Comparison of ENCODE assay signal across 20 mouse cellular contexts in the genomic region with DNA sequence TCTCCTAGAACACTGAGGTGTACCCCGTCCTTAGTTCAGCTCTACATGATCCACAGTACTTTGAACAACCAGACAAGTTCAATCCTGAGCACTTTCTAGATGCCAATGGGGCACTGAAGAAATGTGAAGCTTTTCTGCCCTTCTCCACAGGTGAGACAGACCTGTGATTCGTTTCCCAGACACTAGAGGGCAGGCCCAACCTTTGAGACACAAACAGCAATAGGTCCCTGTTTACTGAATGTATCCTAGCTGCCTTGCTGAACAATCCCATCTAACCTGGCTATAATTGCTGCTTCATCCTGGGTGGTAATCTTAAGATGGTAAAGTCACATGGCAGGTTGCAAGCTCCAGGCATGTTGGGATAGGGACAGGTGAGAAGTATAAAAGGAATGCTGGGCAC. TPM values are rescaled to one million over a fixed set of nuclear protein-coding genes. Genes with fewer than 3 reads are reported as not detected.
A peak's percentile ranks its signal among the peaks of the same experiment; 100 is the strongest.
DNase-seq lines count a peak whose midpoint lies in the region; ATAC-seq and TF ChIP-seq lines count a peak whose summit lies in the region.
"Had no signal": no experiment of that assay in that cellular context is flagged by ENCODE, and none has a peak within 500 bp of the region (broad histone marks: within the 10 kb centered on the region; RNA-seq: fewer than 3 reads in every experiment).

No protein-coding gene starts in this region.

- no peak for TF ChIP-seq POLR2A in kidney, adult 2 months (IDR thresholded peaks at IDR 0.05; ENCODE audit: low read depth, low read length)

- no peak overlapping the region for H3K9ac ChIP-seq in kidney, embryonic 16.5 days (replicated peaks; ENCODE audit: low read length)
- H3K9ac ChIP-seq in stomach, postnatal 0 days (ENCODE audit: low read length): no peak overlapping the region
- H3K9ac ChIP-seq in forebrain, postnatal 0 days: no peak overlapping the region
- H3K9ac ChIP-seq: embryonic facial prominence, embryonic 13.5 days; hindbrain, embryonic 14.5 days had no signal

- DNase-seq in kidney, adult 2 months: peak; percentile 35
- peak; percentile 31 for DNase-seq in urinary bladder, postnatal 14 days (ENCODE audit: low spot score)
- no peak for DNase-seq in urinary bladder, adult 2 months (ENCODE audit: low spot score)
- DNase-seq in R1 (ENCODE audit: low read depth, low spot score) (peak; percentile 42), MN1 (ENCODE audit: low spot score) (no peak)
- no peak for DNase-seq in stomach, postnatal 0 days (ENCODE audit: low spot score)
- DNase-seq in forebrain, postnatal 0 days: no peak
- DNase-seq: adrenal gland, postnatal 25 days; gastrocnemius, postnatal 14 days; heart, postnatal 14 days; lung, postnatal 4 days; thymus, postnatal 25 days had no signal

- no peaks in the 10 kb centered on the region for H3K4me1 ChIP-seq in kidney, adult 2 months (ENCODE audit: control insufficient read depth, insufficient read depth, low read length)
- H3K4me1 ChIP-seq in kidney, embryonic 16.5 days (ENCODE audit: insufficient read depth, low read length): no peaks in the 10 kb centered on the region
- H3K4me1 ChIP-seq in stomach, postnatal 0 days (replicated peaks; ENCODE audit: control insufficient read depth, insufficient read depth): no peaks in the 10 kb centered on the region
- H3K4me1 ChIP-seq in forebrain, postnatal 0 days (ENCODE audit: insufficient read depth): no peaks in the 10 kb centered on the region
- H3K4me1 ChIP-seq: embryonic facial prominence, embryonic 13.5 days had no signal

- TF ChIP-seq EP300 in stomach, postnatal 0 days (optimal IDR thresholded peaks at IDR 0.05): no peak

- no peak overlapping the region for H3K4me3 ChIP-seq in kidney, adult 2 months (ENCODE audit: insufficient read depth, low read depth, low read length)
- H3K4me3 ChIP-seq in kidney, embryonic 16.5 days (ENCODE audit: low read length): no peak overlapping the region
- H3K4me3 ChIP-seq in stomach, postnatal 0 days (ENCODE audit: low read depth, low read length): no peak overlapping the region
- H3K4me3 ChIP-seq in forebrain, postnatal 0 days (ENCODE audit: low read depth, low read length): no peak overlapping the region
- H3K4me3 ChIP-seq: embryonic facial prominence, embryonic 13.5 days had no signal

- H3K27me3 ChIP-seq in kidney, adult 2 months (replicated peaks; ENCODE audit: control insufficient read depth, insufficient read depth, low read length): no peaks in the 10 kb centered on the region
- H3K27me3 ChIP-seq in kidney, embryonic 16.5 days (ENCODE audit: insufficient read depth, low read length): no peaks in the 10 kb centered on the region
- H3K27me3 ChIP-seq in stomach, postnatal 0 days (ENCODE audit: control insufficient read depth, insufficient read depth, low read length): no peaks in the 10 kb centered on the region
- H3K27me3 ChIP-seq in forebrain, postnatal 0 days (ENCODE audit: insufficient read depth, low read length): no peaks in the 10 kb centered on the region
- H3K27me3 ChIP-seq: embryonic facial prominence, embryonic 13.5 days had no signal

- H3K27ac ChIP-seq in kidney, adult 2 months (ENCODE audit: insufficient read depth, low read depth, low read length): no peak overlapping the region
- H3K27ac ChIP-seq in kidney, embryonic 16.5 days (ENCODE audit: low read length): no peak overlapping the region
- H3K27ac ChIP-seq in stomach, postnatal 0 days (replicated peaks): no peak overlapping the region
- H3K27ac ChIP-seq in forebrain, postnatal 0 days (ENCODE audit: low read depth, low read length): no peak overlapping the region
- H3K27ac ChIP-seq: embryonic facial prominence, embryonic 13.5 days; hindbrain, embryonic 14.5 days had no signal

- ATAC-seq in kidney, embryonic 16.5 days (ENCODE audit: low FRiP score, low TSS enrichment): no peak
- ATAC-seq in stomach, postnatal 0 days (ENCODE audit: low FRiP score, low TSS enrichment): no peak
- ATAC-seq in forebrain, postnatal 0 days: no peak
- ATAC-seq: intestine, embryonic 16.5 days had no signal

- H3K4me2 ChIP-seq in kidney, embryonic 16.5 days (replicated peaks; ENCODE audit: low read depth, low read length): no peak overlapping the region
- H3K4me2 ChIP-seq in stomach, postnatal 0 days (replicated peaks; ENCODE audit: low read depth): no peak overlapping the region
- no peak overlapping the region for H3K4me2 ChIP-seq in forebrain, postnatal 0 days (ENCODE audit: low read depth)
- H3K4me2 ChIP-seq: embryonic facial prominence, embryonic 13.5 days; hindbrain, embryonic 14.5 days; midbrain, embryonic 11.5 days had no signal

- WGBS in kidney, adult 2 months: 29% methylated on average over 2 of the region's 2 CpGs
- 31% methylated on average over 2 of the region's 2 CpGs for WGBS in kidney, embryonic 16.5 days
- WGBS in stomach, postnatal 0 days: 20% methylated on average over 2 of the region's 2 CpGs
- 27% methylated on average over 2 of the region's 2 CpGs for WGBS in forebrain, postnatal 0 days

- no peaks in the 10 kb centered on the region for H3K36me3 ChIP-seq in kidney, adult 2 months (ENCODE audit: control insufficient read depth, insufficient read depth, low read length)
- H3K36me3 ChIP-seq in kidney, embryonic 16.5 days (ENCODE audit: insufficient read depth, low read length): no peaks in the 10 kb centered on the region
- no peaks in the 10 kb centered on the region for H3K36me3 ChIP-seq in stomach, postnatal 0 days (ENCODE audit: control insufficient read depth, insufficient read depth, low read length)
- no peaks in the 10 kb centered on the region for H3K36me3 ChIP-seq in forebrain, postnatal 0 days (ENCODE audit: insufficient read depth)
- H3K36me3 ChIP-seq: embryonic facial prominence, embryonic 13.5 days had no signal

- TF ChIP-seq CTCF in kidney, adult 2 months (conservative IDR thresholded peaks at IDR 0.05; ENCODE audit: insufficient read depth, insufficient read length, low read depth, low read length): peak; percentile 53
- TF ChIP-seq CTCF in stomach, postnatal 0 days (IDR thresholded peaks at IDR 0.05; ENCODE audit: low read depth): peak; percentile 49
- no peak for TF ChIP-seq CTCF in forebrain, postnatal 0 days (IDR thresholded peaks at IDR 0.05; ENCODE audit: low read depth)

- H3K9me3 ChIP-seq in kidney, embryonic 16.5 days (ENCODE audit: low read length): peaks cover 14% of the 10 kb centered on the region
- H3K9me3 ChIP-seq in stomach, postnatal 0 days (ENCODE audit: control insufficient read depth, low read length): no peaks in the 10 kb centered on the region
- no peaks in the 10 kb centered on the region for H3K9me3 ChIP-seq in forebrain, postnatal 0 days (ENCODE audit: low read length)

RNA-seq across cellular contexts. Expression of a gene that starts 27.9 kb away (rescaled TPM):
- not detected in 2 replicates for polyA plus RNA-seq in kidney, adult 2 months (2012; rRNA removed)
- polyA plus RNA-seq in kidney, embryonic 16.5 days (2015; fragmentation: Nextera tagmentation; extraction: Ambion mirVana): not detected in 2 replicates
- not detected in 2 replicates for polyA plus RNA-seq in urinary bladder, adult 2 months (2012; rRNA removed)
- not detected in 2 replicates for polyA plus RNA-seq in stomach, postnatal 0 days (2015; fragmentation: Nextera tagmentation; extraction: Ambion mirVana)
- total RNA-seq in forebrain, postnatal 0 days (2014; rRNA removed): not detected in 2 replicates
- not detected in 2 replicates for polyA plus RNA-seq in forebrain, postnatal 0 days (2015; fragmentation: Nextera tagmentation; extraction: Ambion mirVana)
- total RNA-seq: adrenal gland, postnatal 25 days; gastrocnemius, postnatal 14 days; heart, adult 8-10 months; heart, postnatal 14 days had no signal
- polyA plus RNA-seq: embryonic facial prominence, embryonic 13.5 days; hindbrain, embryonic 14.5 days; intestine, embryonic 16.5 days; limb, embryonic 14.5 days; midbrain, embryonic 11.5 days; neural tube, embryonic 14.5 days had no signal

RNA-seq across cellular contexts. Expression of a gene that starts 59.1 kb away (rescaled TPM):
- not detected in 2 replicates for polyA plus RNA-seq in kidney, adult 2 months (2012; rRNA removed)
- polyA plus RNA-seq in kidney, embryonic 16.5 days (2015; fragmentation: Nextera tagmentation; extraction: Ambion mirVana): not detected in 2 replicates
- not detected in 2 replicates for polyA plus RNA-seq in urinary bladder, adult 2 months (2012; rRNA removed)
- 0.02 TPM in 1 of 2 replicates, not detected in the other for polyA plus RNA-seq in stomach, postnatal 0 days (2015; fragmentation: Nextera tagmentation; extraction: Ambion mirVana)
- total RNA-seq in forebrain, postnatal 0 days (2014; rRNA removed): not detected in 2 replicates
- polyA plus RNA-seq in forebrain, postnatal 0 days (2015; fragmentation: Nextera tagmentation; extraction: Ambion mirVana): not detected in 2 replicates
- total RNA-seq: adrenal gland, postnatal 25 days; gastrocnemius, postnatal 14 days; heart, adult 8-10 months; heart, postnatal 14 days had no signal
- polyA plus RNA-seq: embryonic facial prominence, embryonic 13.5 days; hindbrain, embryonic 14.5 days; intestine, embryonic 16.5 days; limb, embryonic 14.5 days; midbrain, embryonic 11.5 days; neural tube, embryonic 14.5 days had no signal

Comparison
In these comparisons a context has a peak if more than half of its experiments do, and no peak if none do; other contexts are left out.
1. DNase-seq: peak in kidney, adult 2 months (single experiment), urinary bladder, postnatal 14 days (single experiment) and R1 (single experiment); none in urinary bladder, adult 2 months (single experiment), stomach, postnatal 0 days (single experiment), forebrain, postnatal 0 days (single experiment) and MN1 (single experiment).